Mouse (Mus musculus) megakaryocyte-erythroid progenitor cell, adult 5-6 weeks (primary cell): ENCODE results near the gene Chrnb1. TPM values are rescaled to one million over a fixed set of nuclear protein-coding genes. Genes with fewer than 3 reads are reported as not detected.
A peak's percentile ranks its signal among the peaks of the same experiment; 100 is the strongest.

ENCODE experiments used
- ATAC-seq: replicated peaks from 2 replicates; pipeline ENCODE4 v1.8.0; 2016; ENCODE audit warnings: mild to moderate bottlenecking, inconsistent platforms; ENCODE audit not compliant: severe bottlenecking, poor library complexity, low FRiP score, low TSS enrichment
- total RNA-seq, 2 experiments: library from RNA; stranded (forward) in 1 of 2; stranded (reverse) in 1 of 2; fragments of 200-1000, 215-1000 nt in 1 of 2; fragments of >200 nt in 1 of 2; fragmentation: Nextera tagmentation in 1 of 2; gene quantifications; 2 replicates each; pipeline ENCODE4 v1.2.3; 2014 to 2017

Chrnb1 gene
- total RNA-seq, 2 experiments from 2014 or later, result 0.28 to 2.3 TPM

GRCm38 (mm10) chr11:69754701-69755100 is 41.0 kb downstream of the Chrnb1 start:
- no peak for ATAC-seq

DNA sequence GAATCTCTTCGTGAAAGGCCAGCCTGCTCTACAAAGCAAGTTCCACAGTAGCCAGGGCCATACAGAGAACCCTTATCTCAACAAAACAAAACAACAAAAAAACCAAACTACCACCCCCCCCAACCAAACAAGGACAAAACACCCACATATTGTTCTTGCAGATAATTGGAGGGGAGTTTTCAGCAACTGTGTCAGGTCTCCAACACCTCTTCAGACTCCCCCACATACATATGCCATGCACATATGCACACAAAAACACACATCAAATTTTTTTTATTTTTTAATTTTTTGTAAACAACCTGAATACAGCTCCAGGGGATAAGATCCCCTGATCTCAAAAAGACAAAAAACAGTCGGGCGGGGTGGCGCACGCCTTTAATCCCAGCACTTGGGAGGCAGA is 41.5 kb downstream of the Chrnb1 start:
- ATAC-seq, result no peak

DNA sequence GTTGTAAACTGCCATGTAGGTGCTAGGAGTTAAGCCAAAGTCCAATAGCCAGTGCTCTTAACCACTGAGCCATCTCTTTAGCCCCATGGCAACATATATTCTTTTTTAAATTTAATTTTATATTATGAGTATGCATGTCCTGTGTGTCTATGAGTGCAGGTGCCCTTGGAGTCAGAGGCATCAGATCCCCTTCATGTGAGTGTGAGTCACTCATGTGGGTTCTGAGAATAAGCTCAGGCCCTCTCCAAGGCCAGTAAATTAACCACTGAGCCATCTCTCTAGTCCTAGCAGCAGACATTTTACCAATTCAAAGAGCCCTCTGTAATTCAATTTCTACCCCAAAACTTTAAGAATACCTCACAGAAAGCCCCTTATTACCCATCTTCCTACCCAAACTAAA is 43.1 kb downstream of the Chrnb1 start:
- ATAC-seq, result no peak

DNA sequence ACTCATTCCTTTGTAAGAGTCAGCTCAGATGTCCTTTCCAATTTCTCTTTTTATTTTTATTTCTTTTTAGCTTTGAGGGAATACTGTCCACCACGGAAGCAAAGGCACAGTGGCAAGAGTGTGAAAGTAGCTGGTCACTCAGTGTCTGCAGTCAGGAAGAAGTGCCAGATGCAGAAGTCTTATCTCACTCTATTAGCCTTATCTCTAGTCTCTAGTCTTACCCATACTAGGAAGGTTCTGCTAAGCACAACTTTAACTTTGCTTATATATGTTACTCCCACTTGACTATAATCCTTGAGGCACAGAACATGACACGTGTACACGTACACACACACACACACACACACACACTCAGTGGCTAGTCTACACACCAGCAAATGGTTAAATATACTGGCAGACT is 44.1 kb downstream of the Chrnb1 start:
- ATAC-seq, result peak; percentile 57

Other genes with a start within 250 kb of the Chrnb1 start
Only the 30 nearest of the 45 such genes appear.
- gene Fxr2, start 163.0 kb downstream of the Chrnb1 start, total RNA-seq (2014; fragmentation: Nextera tagmentation), result 67.4 and 83.1 TPM in 2 replicates
- gene Fxr2, start 163.0 kb downstream of the Chrnb1 start, total RNA-seq (2017), result 36.4 and 45.6 TPM in 2 replicates
- 0.45 TPM in 1 of 2 replicates, not detected in the other for gene Sox15, start 140.6 kb downstream of the Chrnb1 start, total RNA-seq (2014; fragmentation: Nextera tagmentation)
- gene Sox15, start 140.6 kb downstream of the Chrnb1 start, total RNA-seq (2017), result not detected in 2 replicates
- 47.6 and 58.3 TPM in 2 replicates for gene Mpdu1, start 133.3 kb downstream of the Chrnb1 start, total RNA-seq (2014; fragmentation: Nextera tagmentation)
- 40.6 and 41.1 TPM in 2 replicates for gene Mpdu1, start 133.3 kb downstream of the Chrnb1 start, total RNA-seq (2017)
- gene Cd68, start 129.8 kb downstream of the Chrnb1 start, total RNA-seq (2014; fragmentation: Nextera tagmentation), result 5.1 and 6.3 TPM in 2 replicates
- gene Cd68, start 129.8 kb downstream of the Chrnb1 start, total RNA-seq (2017), result 3.4 and 6.5 TPM in 2 replicates
- gene Eif4a1, start 123.5 kb downstream of the Chrnb1 start, total RNA-seq (2014; fragmentation: Nextera tagmentation), result 918 and 983 TPM in 2 replicates
- 973 and 1,155 TPM in 2 replicates for gene Eif4a1, start 123.5 kb downstream of the Chrnb1 start, total RNA-seq (2017)
- 96.1 and 117 TPM in 2 replicates for gene Senp3, start 113.9 kb downstream of the Chrnb1 start, total RNA-seq (2014; fragmentation: Nextera tagmentation)
- gene Senp3, start 113.9 kb downstream of the Chrnb1 start, total RNA-seq (2017), result 98.4 and 120 TPM in 2 replicates
- 5.0 and 6.5 TPM in 2 replicates for gene Tnfsf13, start 110.2 kb downstream of the Chrnb1 start, total RNA-seq (2014; fragmentation: Nextera tagmentation)
- 11.7 and 23.0 TPM in 2 replicates for gene Tnfsf13, start 110.2 kb downstream of the Chrnb1 start, total RNA-seq (2017)
- 4.7 TPM in 1 of 2 replicates, not detected in the other for gene Tnfsf12, start 100.1 kb downstream of the Chrnb1 start, total RNA-seq (2014; fragmentation: Nextera tagmentation)
- 0.47 TPM in 1 of 2 replicates, not detected in the other for gene Tnfsf12, start 100.1 kb downstream of the Chrnb1 start, total RNA-seq (2017)
- gene Tnfsfm13, start 99.8 kb downstream of the Chrnb1 start, total RNA-seq (2014; fragmentation: Nextera tagmentation), result 0.20 TPM in 1 of 2 replicates, not detected in the other
- 0.80 and 1.4 TPM in 2 replicates for gene Tnfsfm13, start 99.8 kb downstream of the Chrnb1 start, total RNA-seq (2017)
- gene Polr2a, start 37.3 kb downstream of the Chrnb1 start, total RNA-seq (2014; fragmentation: Nextera tagmentation), result 106 TPM in 2 replicates
- 11.9 and 26.6 TPM in 2 replicates for gene Polr2a, start 37.3 kb downstream of the Chrnb1 start, total RNA-seq (2017)
- not detected in 2 replicates for gene Slc35g3, start 34.0 kb downstream of the Chrnb1 start, total RNA-seq (2014; fragmentation: Nextera tagmentation)
- not detected in 2 replicates for gene Slc35g3, start 34.0 kb downstream of the Chrnb1 start, total RNA-seq (2017)
- 2.8 and 4.0 TPM in 2 replicates for gene Zbtb4, start 30.0 kb downstream of the Chrnb1 start, total RNA-seq (2014; fragmentation: Nextera tagmentation)
- gene Zbtb4, start 30.0 kb downstream of the Chrnb1 start, total RNA-seq (2017), result 1.1 and 2.1 TPM in 2 replicates
- 0.57 and 0.63 TPM in 2 replicates for gene Fgf11, start 5.9 kb upstream of the Chrnb1 start, total RNA-seq (2014; fragmentation: Nextera tagmentation)
- 2.3 TPM in 1 of 2 replicates, not detected in the other for gene Fgf11, start 5.9 kb upstream of the Chrnb1 start, total RNA-seq (2017)
- gene Tmem102, start 9.7 kb upstream of the Chrnb1 start, total RNA-seq (2014; fragmentation: Nextera tagmentation), result not detected in 2 replicates
- not detected in 2 replicates for gene Tmem102, start 9.7 kb upstream of the Chrnb1 start, total RNA-seq (2017)
- gene Gm39566, start 19.4 kb upstream of the Chrnb1 start, total RNA-seq (2014; fragmentation: Nextera tagmentation), result not detected in 2 replicates
- not detected in 2 replicates for gene Gm39566, start 19.4 kb upstream of the Chrnb1 start, total RNA-seq (2017)
- gene Spem2, start 22.5 kb upstream of the Chrnb1 start, total RNA-seq (2014; fragmentation: Nextera tagmentation), result not detected in 2 replicates
- not detected in 2 replicates for gene Spem2, start 22.5 kb upstream of the Chrnb1 start, total RNA-seq (2017)
- gene Spem1, start 26.2 kb upstream of the Chrnb1 start, total RNA-seq (2014; fragmentation: Nextera tagmentation), result not detected in 2 replicates
- not detected in 2 replicates for gene Spem1, start 26.2 kb upstream of the Chrnb1 start, total RNA-seq (2017)
- 7.9 and 8.3 TPM in 2 replicates for gene Nlgn2, start 41.8 kb upstream of the Chrnb1 start, total RNA-seq (2014; fragmentation: Nextera tagmentation)
- 2.9 and 3.8 TPM in 2 replicates for gene Nlgn2, start 41.8 kb upstream of the Chrnb1 start, total RNA-seq (2017)
- 166 and 210 TPM in 2 replicates for gene Tmem256, start 42.6 kb upstream of the Chrnb1 start, total RNA-seq (2014; fragmentation: Nextera tagmentation)
- 64.8 and 66.7 TPM in 2 replicates for gene Tmem256, start 42.6 kb upstream of the Chrnb1 start, total RNA-seq (2017)
- gene Plscr3, start 50.4 kb upstream of the Chrnb1 start, total RNA-seq (2014; fragmentation: Nextera tagmentation), result 54.7 and 61.3 TPM in 2 replicates
- gene Plscr3, start 50.4 kb upstream of the Chrnb1 start, total RNA-seq (2017), result 14.5 and 14.8 TPM in 2 replicates
- gene Tnk1, start 62.8 kb upstream of the Chrnb1 start, total RNA-seq (2014; fragmentation: Nextera tagmentation), result 0.48 TPM in 1 of 2 replicates, not detected in the other
- gene Tnk1, start 62.8 kb upstream of the Chrnb1 start, total RNA-seq (2017), result 0.34 TPM in 1 of 2 replicates, not detected in the other
- gene Tmem95, start 82.1 kb upstream of the Chrnb1 start, total RNA-seq (2014; fragmentation: Nextera tagmentation), result not detected in 2 replicates
- not detected in 2 replicates for gene Tmem95, start 82.1 kb upstream of the Chrnb1 start, total RNA-seq (2017)
- 0.54 and 0.79 TPM in 2 replicates for gene Kctd11, start 85.5 kb upstream of the Chrnb1 start, total RNA-seq (2014; fragmentation: Nextera tagmentation)
- 1.3 TPM in 1 of 2 replicates, not detected in the other for gene Kctd11, start 85.5 kb upstream of the Chrnb1 start, total RNA-seq (2017)
- 52.7 and 59.4 TPM in 2 replicates for gene Acap1, start 99.6 kb upstream of the Chrnb1 start, total RNA-seq (2014; fragmentation: Nextera tagmentation)
- gene Acap1, start 99.6 kb upstream of the Chrnb1 start, total RNA-seq (2017), result 40.3 and 55.2 TPM in 2 replicates
- gene 2810408A11Rik, start 105.0 kb upstream of the Chrnb1 start, total RNA-seq (2014; fragmentation: Nextera tagmentation), result 2.4 and 4.0 TPM in 2 replicates
- gene 2810408A11Rik, start 105.0 kb upstream of the Chrnb1 start, total RNA-seq (2017), result 3.4 and 4.1 TPM in 2 replicates
- 31.7 and 51.2 TPM in 2 replicates for gene Neurl4, start 105.1 kb upstream of the Chrnb1 start, total RNA-seq (2014; fragmentation: Nextera tagmentation)
- 27.9 and 64.3 TPM in 2 replicates for gene Neurl4, start 105.1 kb upstream of the Chrnb1 start, total RNA-seq (2017)
- gene Gps2, start 117.9 kb upstream of the Chrnb1 start, total RNA-seq (2014; fragmentation: Nextera tagmentation), result 155 and 190 TPM in 2 replicates
- 53.7 and 106 TPM in 2 replicates for gene Gps2, start 117.9 kb upstream of the Chrnb1 start, total RNA-seq (2017)
- gene Eif5a, start 126.0 kb upstream of the Chrnb1 start, total RNA-seq (2014; fragmentation: Nextera tagmentation), result 1,285 and 1,514 TPM in 2 replicates
- gene Eif5a, start 126.0 kb upstream of the Chrnb1 start, total RNA-seq (2017), result 1,032 and 1,474 TPM in 2 replicates
- gene Ybx2, start 139.9 kb upstream of the Chrnb1 start, total RNA-seq (2014; fragmentation: Nextera tagmentation), result 2.2 TPM in 1 of 2 replicates, not detected in the other
- not detected in 2 replicates for gene Ybx2, start 139.9 kb upstream of the Chrnb1 start, total RNA-seq (2017)
- 0.15 and 5.2 TPM in 2 replicates for gene Slc2a4, start 152.2 kb upstream of the Chrnb1 start, total RNA-seq (2014; fragmentation: Nextera tagmentation)
- 0.19 and 0.88 TPM in 2 replicates for gene Slc2a4, start 152.2 kb upstream of the Chrnb1 start, total RNA-seq (2017)